Mouse (Mus musculus) bone marrow, adult 2 months (tissue): Measurements from ENCODE around the gene Gpx3.

Experiments used
- CTCF ChIP-seq: fragments of 200-500 bp; IDR thresholded peaks from 2 replicates; pipeline ENCODE4 v1.5.1; 2011; ENCODE audit warnings: low read length, control low read depth; ENCODE audit not compliant: control insufficient read depth, insufficient read depth
- POLR2A ChIP-seq: fragments of 200-500 bp; IDR thresholded peaks from 2 replicates; pipeline ENCODE4 v1.6.1; 2011; ENCODE audit warnings: low read depth, mild to moderate bottlenecking, control low read depth, low read length, borderline replicate concordance; ENCODE audit not compliant: control insufficient read depth

DNA sequence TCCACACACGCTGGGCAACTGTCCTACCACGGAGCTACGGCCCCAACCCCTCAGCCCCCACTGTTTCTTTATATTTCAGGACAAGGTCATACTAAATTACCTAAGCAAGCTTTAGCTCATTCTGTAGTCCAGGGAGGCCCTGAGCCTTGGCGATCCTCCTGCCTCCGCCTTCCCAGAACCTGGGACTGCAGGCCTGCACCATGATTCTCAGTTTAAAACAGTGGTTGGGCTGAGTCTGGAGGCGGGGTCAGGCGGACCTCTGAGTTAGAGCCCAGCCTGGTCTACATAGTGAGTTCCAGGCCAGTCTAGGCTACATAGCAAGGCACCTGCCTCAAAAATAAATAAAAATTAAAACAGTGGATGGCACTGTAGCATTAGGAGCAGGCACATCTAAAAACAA lies 19.5 kb downstream of the Gpx3 start:
- TF ChIP-seq CTCF (no peak), POLR2A (no peak)
